ENCODE assay signal across 16 mouse cellular contexts in genomic region chr13:111961423-111961822, GRCm38 (mm10).
"Had no signal": no experiment of that assay in that cellular context is flagged by ENCODE, and none has a peak within 500 bp of the region (broad histone marks: within the 10 kb centered on the region; RNA-seq: fewer than 3 reads in every experiment).

No protein-coding gene starts in this region.

- H3K36me3 ChIP-seq: intestine, embryonic 15.5 days; limb, embryonic 10.5 days; liver, embryonic 12.5 days; midbrain, embryonic 10.5 days; neural tube, embryonic 12.5 days had no signal

- H3K27me3 ChIP-seq: intestine, embryonic 15.5 days; liver, embryonic 12.5 days; neural tube, embryonic 12.5 days had no signal

- H3K4me1 ChIP-seq: intestine, embryonic 15.5 days; midbrain, embryonic 10.5 days had no signal

- H3K4me2 ChIP-seq: intestine, embryonic 15.5 days; liver, embryonic 12.5 days; lung, embryonic 14.5 days; neural tube, embryonic 12.5 days had no signal

- H3K9ac ChIP-seq: intestine, embryonic 15.5 days; liver, embryonic 12.5 days; lung, embryonic 14.5 days; neural tube, embryonic 12.5 days had no signal

- H3K9me3 ChIP-seq: intestine, embryonic 15.5 days; limb, embryonic 10.5 days; liver, embryonic 12.5 days; midbrain, embryonic 10.5 days; neural tube, embryonic 12.5 days had no signal

- ATAC-seq: intestine, embryonic 15.5 days; liver, embryonic 12.5 days had no signal

- DNase-seq: lung, embryonic 14.5 days; lung, postnatal 10 days; lung, postnatal 4 days; midbrain, embryonic 14.5 days; retina, postnatal 1 day; right cerebral cortex, postnatal 4 days; spleen, adult 18-20 months; thymus, adult 18-20 months; thymus, postnatal 25 days had no signal

- H3K27ac ChIP-seq: intestine, embryonic 15.5 days; layer of hippocampus, adult 2 months; left cerebral cortex, adult 2 months; liver, embryonic 12.5 days; midbrain, embryonic 10.5 days; neural tube, embryonic 12.5 days had no signal

- H3K4me3 ChIP-seq: intestine, embryonic 15.5 days; layer of hippocampus, adult 2 months; left cerebral cortex, adult 2 months; limb, embryonic 10.5 days; liver, embryonic 12.5 days; midbrain, embryonic 10.5 days; neural tube, embryonic 12.5 days had no signal
